Mouse (Mus musculus) kidney, embryonic 15.5 days (tissue): ENCODE data around the gene Tubb5. TPM values are rescaled to one million over a fixed set of nuclear protein-coding genes. Genes with fewer than 3 reads are reported as not detected.
A peak's percentile ranks its signal among the peaks of the same experiment; 100 is the strongest.

Experiments
- ATAC-seq: fragments of 200-750 bp; cut with Nextera tagmentation; replicated peaks from 2 replicates; pipeline ENCODE4 v1.8.0; 2017; ENCODE audit warnings: moderate TSS enrichment; ENCODE audit not compliant: low FRiP score
- H3K27ac ChIP-seq: fragments of 300-500 bp; sonication (generic); 2 replicates; pipeline ENCODE4 v1.5.1; 2015; ENCODE audit warnings: mild to moderate bottlenecking, inconsistent platforms
- H3K27me3 ChIP-seq: fragments of 300-500 bp; sonication (generic); 2 replicates; pipeline ENCODE4 v1.6.1; 2015; ENCODE audit warnings: inconsistent platforms
- H3K36me3 ChIP-seq: fragments of 300-500 bp; sonication (generic); 2 replicates; pipeline ENCODE4 v1.6.1; 2015; ENCODE audit warnings: inconsistent platforms
- H3K4me1 ChIP-seq: fragments of 300-500 bp; sonication (generic); 2 replicates; pipeline ENCODE4 v1.6.1; 2015; ENCODE audit warnings: inconsistent platforms
- H3K4me2 ChIP-seq: fragments of 300-500 bp; sonication (generic); 2 replicates; pipeline ENCODE4 v1.6.1; 2015; ENCODE audit warnings: moderate library complexity, mild to moderate bottlenecking, inconsistent platforms
- H3K4me3 ChIP-seq: fragments of 300-500 bp; sonication (generic); replicated peaks from 2 replicates; pipeline ENCODE4 v1.5.1; 2015; ENCODE audit warnings: mild to moderate bottlenecking, inconsistent platforms
- H3K9ac ChIP-seq: fragments of 300-500 bp; sonication (generic); 2 replicates; pipeline ENCODE4 v1.6.1; 2015; ENCODE audit warnings: mild to moderate bottlenecking, inconsistent platforms
- H3K9me3 ChIP-seq: fragments of 300-500 bp; sonication (generic); replicated peaks from 2 replicates; pipeline ENCODE4 v1.6.1; 2016; ENCODE audit warnings: inconsistent platforms
- WGBS: fragments of 180-500 bp; shearing (Covaris S2); methylation state at CpG from one replicate; pipeline ENCODE4 v1.1.7; 2015; ENCODE audit warnings: mixed read lengths; 5-methylcytosine and 5-hydroxymethylcytosine counted together
- polyA plus RNA-seq: library from polyadenylated mRNA; unstranded; fragments of >200 nt; fragmentation: Nextera tagmentation; extraction: Ambion mirVana; gene quantifications from 2 replicates; pipeline ENCODE4 v1.2.1, GENCODE M21; 2015

Gene Tubb5
- polyA plus RNA-seq, 1 experiment from 2014 or later: 997 TPM

DNA sequence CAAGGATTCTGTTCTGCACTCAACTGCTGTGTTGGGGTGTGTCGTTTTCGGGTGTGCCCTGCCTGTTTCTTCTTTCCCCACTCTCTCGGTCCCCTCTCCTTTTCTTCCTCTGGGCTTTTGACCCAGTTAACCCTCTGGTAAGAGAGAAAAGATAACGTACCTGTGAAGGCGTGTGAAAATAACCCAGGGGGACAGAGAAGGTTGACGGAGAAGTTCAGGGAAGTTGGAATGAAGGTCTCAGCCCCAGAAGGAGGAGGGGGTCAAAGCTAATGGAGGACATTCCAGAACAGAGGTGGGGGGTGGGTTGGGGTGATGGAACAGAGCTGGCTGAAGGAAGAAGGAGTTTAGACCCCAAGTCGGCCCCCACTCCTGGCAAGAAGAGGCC, 30.8 kb upstream of the Tubb5 start:
- peak overlapping the region; percentile 72 for H3K9ac ChIP-seq
- peak overlapping the region; percentile 99 for H3K27ac ChIP-seq
- H3K9me3 ChIP-seq: no peaks in the 10 kb centered on the region
- 3% methylated on average over 7 of the region's 7 CpGs for whole genome bisulfite sequencing
- peak overlapping the region; percentile 85 for H3K4me2 ChIP-seq
- peak overlapping the region; percentile 65 for H3K4me3 ChIP-seq
- peaks cover 10% of the 10 kb centered on the region for H3K36me3 ChIP-seq
- ATAC-seq: no peak
- no peaks in the 10 kb centered on the region for H3K27me3 ChIP-seq
- peaks cover 75% of the 10 kb centered on the region for H3K4me1 ChIP-seq

DNA sequence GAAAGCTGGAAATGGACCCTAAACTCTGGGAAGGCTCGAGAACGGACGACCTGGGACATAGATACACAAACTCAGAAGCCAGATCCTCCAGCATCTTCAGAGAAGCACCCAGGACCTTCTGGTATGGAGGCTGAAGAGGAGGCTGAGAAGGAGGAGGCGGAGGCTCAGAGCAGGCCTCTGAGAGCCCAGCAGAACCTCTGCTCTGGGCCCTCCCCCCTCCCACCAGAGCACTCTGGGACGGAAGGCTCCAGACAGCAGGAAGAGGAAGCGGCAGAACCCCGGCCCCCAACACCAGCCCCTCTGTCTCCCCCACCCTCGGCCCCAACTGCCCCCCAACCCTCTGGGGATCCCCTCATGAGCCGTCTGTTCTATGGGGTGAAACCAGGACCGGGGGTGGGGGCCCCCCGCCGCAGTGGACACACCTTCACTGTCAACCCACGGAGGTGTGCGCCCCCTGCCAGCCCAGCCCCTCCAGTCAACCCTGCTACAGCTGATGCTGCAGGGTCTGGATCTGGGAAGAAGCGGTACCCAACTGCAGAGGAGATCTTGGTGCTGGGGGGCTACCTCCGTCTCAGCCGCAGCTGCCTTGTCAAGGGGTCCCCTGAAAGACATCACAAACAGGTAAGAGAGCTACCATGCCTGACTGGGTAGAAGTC, 30.2 kb upstream of the Tubb5 start:
- Histone ChIP-seq H3K4me2 (peak overlapping the region; percentile 85), H3K9me3 (no peaks in the 10 kb centered on the region), H3K4me1 (peaks cover 71% of the 10 kb centered on the region), H3K4me3 (peak overlapping the region; percentile 65), H3K36me3 (peaks cover 10% of the 10 kb centered on the region), H3K27me3 (no peaks in the 10 kb centered on the region), H3K27ac (peak overlapping the region; percentile 99), H3K9ac (peak overlapping the region; percentile 72)
- 31% methylated on average over 17 of the region's 17 CpGs for WGBS
- no peak for ATAC-seq

DNA sequence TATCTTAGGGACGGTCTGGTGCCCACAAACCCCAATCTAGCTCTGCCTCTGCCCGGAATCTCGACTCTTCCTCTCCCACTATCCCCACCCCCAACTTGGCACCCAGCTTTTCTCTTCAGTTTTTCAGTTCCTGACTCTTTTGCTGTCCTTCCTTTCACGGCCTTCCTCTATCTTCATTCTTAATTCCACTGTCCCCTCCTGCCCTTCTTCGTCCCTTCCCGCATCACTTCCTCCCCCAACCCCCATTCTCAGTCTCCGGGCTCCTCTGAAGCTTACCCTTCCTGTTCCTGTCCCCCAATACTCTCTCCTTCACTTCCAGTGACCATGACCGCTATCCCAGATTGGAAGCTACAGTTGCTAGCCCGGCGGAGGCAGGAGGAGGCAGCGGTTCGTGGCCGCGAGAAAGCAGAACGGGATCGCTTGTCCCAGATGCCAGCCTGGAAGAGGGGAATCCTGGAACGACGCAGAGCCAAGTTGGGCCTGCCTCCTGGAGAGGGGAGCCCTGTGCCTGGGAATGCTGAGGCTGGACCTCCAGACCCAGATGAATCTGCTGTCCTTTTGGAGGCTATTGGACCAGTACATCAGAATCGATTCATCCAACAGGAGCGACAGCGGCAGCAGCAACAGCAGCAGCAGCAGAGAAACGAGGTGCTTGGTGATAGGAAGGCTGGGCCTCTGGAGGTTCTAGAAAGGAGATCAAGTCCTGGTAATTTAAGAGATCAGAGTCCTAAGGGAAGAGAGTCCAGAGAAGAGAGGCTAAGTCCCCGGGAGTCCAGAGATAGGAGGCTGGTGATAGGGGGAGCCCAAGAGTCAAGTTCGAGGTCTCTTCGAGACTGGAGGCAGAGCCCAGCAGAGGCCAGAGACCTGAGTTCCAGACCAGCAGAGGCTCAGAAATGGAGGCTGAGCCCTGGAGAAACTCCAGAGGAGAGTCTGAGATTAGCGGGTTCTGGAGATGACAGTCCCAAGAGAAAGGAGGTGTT, 29.1 kb upstream of the Tubb5 start:
- Histone ChIP-seq H3K27me3 (no peaks in the 10 kb centered on the region), H3K9me3 (no peaks in the 10 kb centered on the region), H3K4me3 (peak overlapping the region; percentile 65), H3K27ac (peak overlapping the region; percentile 99), H3K36me3 (peaks cover 10% of the 10 kb centered on the region), H3K4me1 (peaks cover 67% of the 10 kb centered on the region), H3K4me2 (peak overlapping the region; percentile 85), H3K9ac (peak overlapping the region; percentile 72)
- no peak for ATAC-seq
- WGBS: 8% methylated on average over 26 of the region's 26 CpGs

- Histone ChIP-seq H3K9me3 (no peaks in the 10 kb centered on the region), H3K27me3 (no peaks in the 10 kb centered on the region), H3K4me3 (peak overlapping the region; percentile 65), H3K27ac (peak overlapping the region; percentile 99), H3K4me2 (peak overlapping the region; percentile 85), H3K9ac (peak overlapping the region; percentile 72), H3K36me3 (peaks cover 9% of the 10 kb centered on the region), H3K4me1 (peaks cover 69% of the 10 kb centered on the region)
- ATAC-seq: peak; percentile 44
- WGBS: 0% methylated on average over 28 of the region's 38 CpGs
Measured at GRCm38 (mm10) chr17:35866281-35866831, 28.2 kb upstream of the Tubb5 start.

- H3K4me1 ChIP-seq: peaks cover 67% of the 10 kb centered on the region
- no peaks in the 10 kb centered on the region for H3K27me3 ChIP-seq
- peaks cover 2% of the 10 kb centered on the region; the same call in 1 of the 2 replicates for H3K36me3 ChIP-seq
- under 1% methylated on average over 48 of the region's 48 CpGs for WGBS
- peak within 1 kb of the TSS; percentile 65 for H3K4me3 ChIP-seq
- peak within 1 kb of the TSS; percentile 85 for H3K4me2 ChIP-seq
- peak within 1 kb of the TSS; percentile 99 for H3K27ac ChIP-seq
- H3K9ac ChIP-seq: peak within 1 kb of the TSS; percentile 72
- peak; percentile 62 for ATAC-seq
- no peaks in the 10 kb centered on the region for H3K9me3 ChIP-seq
Measured at GRCm38 (mm10) chr17:35865481-35866280, 27.6 kb upstream of the Tubb5 start, which contains the start of gene Ppp1r18. Gene Ppp1r18 (plus strand): TSS chr17:35865593.

DNA sequence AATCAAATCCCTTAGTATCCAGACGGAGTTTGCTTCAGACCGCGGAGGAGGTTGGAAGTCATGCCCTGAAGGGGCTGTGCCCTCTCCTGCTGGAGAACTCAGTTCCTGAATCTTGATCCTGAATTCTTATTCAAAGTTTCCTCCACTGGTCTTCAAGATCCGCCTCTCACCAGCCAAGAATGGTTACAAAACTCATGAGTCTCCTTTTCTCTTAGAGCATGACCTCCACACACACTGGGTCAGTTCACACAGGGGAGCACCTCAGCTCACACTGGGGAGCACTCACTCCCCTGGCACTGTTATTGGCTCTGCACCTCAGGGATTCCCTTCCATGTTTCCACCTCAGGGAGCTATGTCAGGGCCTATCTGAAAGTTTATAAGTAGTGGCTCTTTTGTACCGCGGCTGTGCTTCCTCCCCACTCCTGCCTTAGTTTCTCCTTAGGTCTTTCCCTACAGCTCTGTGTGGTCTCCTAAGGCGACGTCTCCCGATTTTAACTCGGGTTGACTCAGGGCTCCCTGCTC, 26.8 kb upstream of the Tubb5 start:
- H3K4me1 ChIP-seq: peaks cover 62% of the 10 kb centered on the region
- H3K9ac ChIP-seq: peak overlapping the region; percentile 72
- H3K36me3 ChIP-seq: no peaks in the 10 kb centered on the region
- H3K9me3 ChIP-seq: no peaks in the 10 kb centered on the region
- WGBS: 22% methylated on average over 10 of the region's 10 CpGs
- peak overlapping the region; percentile 99 for H3K27ac ChIP-seq
- H3K4me3 ChIP-seq: peak overlapping the region; percentile 65
- no peak for ATAC-seq
- H3K4me2 ChIP-seq: peak overlapping the region; percentile 85
- H3K27me3 ChIP-seq: no peaks in the 10 kb centered on the region

DNA sequence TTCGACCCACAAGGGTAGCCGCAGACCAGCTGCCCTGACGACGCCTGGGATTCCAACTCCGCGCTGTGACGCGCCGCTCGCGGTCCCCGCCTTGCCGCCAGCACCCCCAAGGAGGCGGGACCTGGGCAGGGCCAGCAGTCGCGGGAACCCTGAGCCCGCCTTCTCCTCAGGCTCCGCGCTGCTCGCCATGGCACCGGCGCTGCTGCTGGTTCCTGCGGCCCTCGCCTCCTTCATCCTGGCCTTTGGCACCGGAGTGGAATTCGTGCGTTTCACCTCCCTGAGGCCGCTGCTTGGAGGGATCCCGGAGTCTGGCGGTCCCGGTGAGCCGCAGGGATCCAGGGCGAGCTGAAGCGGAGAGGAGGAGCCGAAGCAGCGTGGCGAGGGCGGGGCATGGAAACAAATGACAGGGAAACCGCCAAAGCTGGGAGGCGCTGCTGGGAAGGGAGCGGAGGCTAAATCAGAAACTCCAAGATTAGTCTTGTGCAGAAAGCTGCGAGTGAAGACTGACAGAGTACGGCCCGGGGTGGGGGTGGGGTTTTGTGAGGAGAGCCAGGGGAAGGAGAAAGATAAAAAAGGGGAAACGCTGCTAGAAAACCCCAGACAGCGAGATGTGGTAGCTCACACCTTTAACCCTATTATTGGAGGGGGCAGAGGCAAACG, 23.2 kb upstream of the Tubb5 start, which contains the start of gene Nrm:
Gene Nrm, plus strand, starts transcription at position 121 of the 660 bp plus-strand sequence.
- H3K27me3 ChIP-seq: no peaks in the 10 kb centered on the region
- peak; percentile 90 for ATAC-seq
- peaks cover 29% of the 10 kb centered on the region for H3K36me3 ChIP-seq
- H3K4me1 ChIP-seq: peaks cover 28% of the 10 kb centered on the region
- peak within 1 kb of the TSS; percentile 65 for H3K4me2 ChIP-seq
- H3K27ac ChIP-seq: peak within 1 kb of the TSS; percentile 94
- no peaks in the 10 kb centered on the region for H3K9me3 ChIP-seq
- WGBS: under 1% methylated on average over 47 of the region's 47 CpGs
- H3K4me3 ChIP-seq: peak within 1 kb of the TSS; percentile 71
- H3K9ac ChIP-seq: peak within 1 kb of the TSS; percentile 72

DNA sequence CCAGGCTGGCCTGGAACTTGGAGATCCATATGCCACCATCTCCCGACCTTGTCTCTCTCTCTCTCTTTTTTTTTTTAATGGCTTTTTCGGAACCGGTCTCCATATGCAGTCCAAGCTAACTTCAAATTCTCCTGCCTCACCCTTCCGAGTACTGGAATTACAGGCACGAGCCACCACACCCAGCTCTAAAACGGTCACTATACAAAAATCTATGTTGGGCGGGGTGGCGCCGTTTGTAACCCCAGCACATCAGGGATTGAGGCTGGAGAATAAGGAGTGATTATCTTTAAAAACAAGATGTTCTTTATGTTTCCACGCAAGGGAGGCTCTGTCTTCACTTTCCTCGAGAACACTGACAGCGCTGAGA, 22.7 kb upstream of the Tubb5 start:
- H3K4me2 ChIP-seq: peak overlapping the region; percentile 65
- peaks cover 25% of the 10 kb centered on the region for H3K4me1 ChIP-seq
- peaks cover 33% of the 10 kb centered on the region for H3K36me3 ChIP-seq
- no peak for ATAC-seq
- H3K4me3 ChIP-seq: peak overlapping the region; percentile 71
- H3K9me3 ChIP-seq: no peaks in the 10 kb centered on the region
- H3K27me3 ChIP-seq: no peaks in the 10 kb centered on the region
- peak overlapping the region; percentile 72 for H3K9ac ChIP-seq
- 4% methylated on average over 12 of the region's 12 CpGs for WGBS
- peak overlapping the region; percentile 94 for H3K27ac ChIP-seq

GRCm38 (mm10) chr17:35859835-35860234, 21.7 kb upstream of the Tubb5 start:
- Histone ChIP-seq H3K27ac (no peak overlapping the region), H3K4me1 (peaks cover 19% of the 10 kb centered on the region), H3K9ac (no peak overlapping the region), H3K27me3 (no peaks in the 10 kb centered on the region), H3K36me3 (peaks cover 39% of the 10 kb centered on the region), H3K4me2 (no peak overlapping the region), H3K9me3 (no peaks in the 10 kb centered on the region), H3K4me3 (no peak overlapping the region)
- 49% methylated on average over 2 of the region's 2 CpGs for WGBS
- ATAC-seq: no peak

- Histone ChIP-seq H3K4me1 (peaks cover 14% of the 10 kb centered on the region), H3K4me3 (no peak overlapping the region), H3K36me3 (peaks cover 44% of the 10 kb centered on the region), H3K9me3 (no peaks in the 10 kb centered on the region), H3K27me3 (no peaks in the 10 kb centered on the region), H3K9ac (no peak overlapping the region), H3K4me2 (no peak overlapping the region), H3K27ac (no peak overlapping the region)
- WGBS: 91% methylated on average over 1 of the region's 1 CpGs
- ATAC-seq: no peak
Measured at GRCm38 (mm10) chr17:35859371-35859770, 21.3 kb upstream of the Tubb5 start.

DNA sequence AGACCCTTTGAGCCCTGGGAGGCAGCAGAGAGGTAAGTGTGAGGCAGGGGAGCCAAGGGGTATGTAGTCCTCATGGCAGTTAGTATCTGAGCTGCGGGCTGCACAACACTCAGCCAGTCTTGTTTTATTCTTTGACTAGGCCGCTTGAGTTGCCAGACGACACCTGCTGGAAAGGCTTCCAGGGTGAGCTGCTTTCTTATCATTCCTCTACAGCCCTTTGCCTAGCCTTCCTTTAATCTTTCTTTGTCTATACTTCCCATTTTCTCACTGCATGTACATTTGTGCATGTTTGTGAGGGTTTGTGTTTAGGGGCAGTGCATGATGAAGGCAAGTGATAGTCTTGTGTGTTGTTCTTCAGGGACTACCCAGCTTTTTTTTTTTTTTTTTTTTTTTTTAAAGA, 12.9 kb upstream of the Tubb5 start:
- Histone ChIP-seq H3K4me1 (no peaks in the 10 kb centered on the region), H3K4me2 (no peak overlapping the region), H3K27me3 (no peaks in the 10 kb centered on the region), H3K27ac (no peak overlapping the region), H3K36me3 (peaks cover 94% of the 10 kb centered on the region), H3K9me3 (no peaks in the 10 kb centered on the region), H3K9ac (no peak overlapping the region), H3K4me3 (no peak overlapping the region)
- ATAC-seq: no peak
- 96% methylated on average over 3 of the region's 3 CpGs for WGBS
